Mouse (Mus musculus): Measurements from ENCODE around the gene Akt1s1.

Akt1s1 gene

DNA sequence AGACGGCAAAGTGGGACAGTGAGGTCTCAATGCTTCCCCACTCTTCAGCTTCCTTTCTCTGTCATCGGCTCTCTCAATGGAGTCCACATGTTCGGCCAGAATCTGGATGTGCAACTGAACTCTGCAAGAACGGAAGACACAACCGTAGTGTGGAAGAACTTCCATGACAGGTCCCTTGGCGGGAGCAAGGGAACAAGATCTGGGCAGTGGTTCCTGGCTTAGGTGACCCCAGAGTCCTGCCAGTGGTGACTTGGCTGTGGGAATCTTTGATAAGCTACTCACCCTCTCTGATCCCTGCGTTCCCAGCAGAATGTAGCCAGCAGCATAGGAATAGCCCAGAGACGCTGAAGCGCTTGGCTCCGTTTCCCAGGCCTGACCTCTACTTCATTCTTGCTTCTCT is 47.7 kb downstream of the Akt1s1 start:
- DNase-seq (ENCODE audit: low read depth in 1 of 2, low spot score in 2 of 2): no peak

DNA sequence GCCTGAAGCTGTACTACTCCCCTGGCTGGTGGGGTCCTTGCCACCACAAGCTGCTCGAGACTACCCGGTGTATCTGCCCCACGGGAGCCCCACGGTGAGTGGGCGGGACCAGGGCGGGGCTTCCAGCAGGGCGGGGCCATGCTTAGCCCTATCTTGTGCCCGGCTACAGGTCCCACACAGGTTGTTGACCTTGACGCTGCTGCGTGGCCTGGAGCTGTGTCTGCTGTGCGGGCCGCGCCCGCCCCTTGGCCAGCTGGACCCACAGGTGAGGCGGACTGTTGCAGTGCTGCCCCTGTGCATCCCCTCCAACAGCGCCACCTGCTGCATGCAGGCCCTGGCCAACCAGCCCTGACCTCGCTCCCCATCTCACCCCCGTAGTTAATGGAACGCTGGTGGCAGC is 49.8 kb downstream of the Akt1s1 start:
- no peak for DNase-seq (ENCODE audit: low read depth in 1 of 2, low spot score in 2 of 2)

DNA sequence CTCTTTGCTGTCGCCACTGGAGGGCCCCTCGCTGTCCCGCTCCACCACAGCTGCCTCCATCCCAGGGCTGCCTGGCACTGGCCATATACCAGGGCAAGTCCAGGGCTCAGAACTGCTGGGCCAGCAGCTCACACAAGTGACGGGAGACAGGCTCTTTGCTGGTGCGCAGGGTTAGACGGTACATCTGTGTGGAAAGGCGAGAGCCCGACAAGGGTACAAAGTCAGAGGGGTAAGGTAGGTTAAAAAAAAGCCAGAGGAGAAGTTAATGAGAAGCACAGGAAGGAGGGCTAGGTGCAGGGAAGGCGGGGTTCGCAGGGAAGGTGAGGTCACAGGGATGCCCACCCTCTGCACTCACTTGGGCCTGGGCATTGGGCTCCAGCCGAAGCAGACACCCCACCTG is 51.8 kb downstream of the Akt1s1 start:
- no peak for DNase-seq (ENCODE audit: low read depth in 1 of 2, low spot score in 2 of 2)

DNA sequence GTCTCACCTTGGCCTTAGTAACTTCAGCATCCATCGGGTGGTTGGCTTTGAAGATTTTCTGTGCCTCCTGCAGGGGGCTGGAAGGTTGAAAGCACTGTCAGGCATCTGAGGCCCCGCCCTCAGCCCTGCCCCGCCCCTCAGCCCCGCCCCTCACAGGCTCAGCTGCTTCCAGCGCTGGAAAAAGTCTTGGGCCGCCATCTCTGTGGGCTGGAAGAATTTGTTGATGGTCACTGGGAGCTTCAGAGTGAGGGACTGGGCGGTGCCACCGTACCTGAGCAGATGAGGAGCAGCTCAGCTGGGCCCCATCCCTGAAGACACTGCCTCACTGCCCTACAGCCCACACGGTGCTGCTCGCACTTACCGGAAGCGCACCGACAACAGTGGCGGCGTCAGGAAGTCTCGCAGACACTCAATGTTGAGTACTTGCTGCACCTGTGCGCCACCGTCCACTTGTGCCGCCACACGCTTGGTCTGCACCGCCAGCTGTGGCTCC is 52.5 kb downstream of the Akt1s1 start:
- no peak for DNase-seq (ENCODE audit: low read depth in 1 of 2, low spot score in 2 of 2)

All from monocyte, adult 2 months (primary cell).